Mouse (Mus musculus) adrenal gland, adult (tissue): ENCODE measurements at regions not wholly inside any gene's neighbourhood (a gene's known extent, or its start where the extent isn't known, plus 50 kb on each side); places are given as distances from the start of the nearest gene placed in this dataset.

Source experiments
- DNase-seq, 2 experiments: peaks; one replicate each; pipeline ENCODE4 v3.0.0; 2022 to 2023; ENCODE audit warnings: low spot score in 1 of 2; ENCODE audit not compliant: inconsistent age in 2 of 2

DNA sequence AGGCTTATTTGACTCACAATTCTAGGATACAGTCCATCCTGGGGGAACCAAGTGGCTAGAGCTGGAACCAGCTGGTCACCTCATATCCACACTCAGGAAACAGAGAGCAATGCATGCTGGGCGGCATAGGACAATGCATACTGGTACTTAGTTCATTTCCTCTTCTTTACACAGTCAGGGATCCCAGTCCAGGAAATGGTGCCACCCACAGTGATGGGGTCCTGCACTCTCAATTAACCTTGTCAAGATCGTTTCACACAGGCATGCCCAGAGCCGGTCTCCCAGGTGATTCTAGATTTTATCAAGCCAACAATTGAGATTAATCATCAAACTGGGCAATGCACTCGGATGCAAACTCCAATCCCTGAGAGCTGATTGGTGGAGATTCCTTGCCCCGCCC is 145.7 kb upstream of the Prox1 start:
- DNase-seq = no peak

GRCm38 (mm10) chr1:190309831-190310230 is 139.3 kb upstream of the Prox1 start:
- DNase-seq = peak; percentile 55 to 77

GRCm38 (mm10) chr1:190307751-190308150 is 137.2 kb upstream of the Prox1 start:
- DNase-seq = no peak

DNA sequence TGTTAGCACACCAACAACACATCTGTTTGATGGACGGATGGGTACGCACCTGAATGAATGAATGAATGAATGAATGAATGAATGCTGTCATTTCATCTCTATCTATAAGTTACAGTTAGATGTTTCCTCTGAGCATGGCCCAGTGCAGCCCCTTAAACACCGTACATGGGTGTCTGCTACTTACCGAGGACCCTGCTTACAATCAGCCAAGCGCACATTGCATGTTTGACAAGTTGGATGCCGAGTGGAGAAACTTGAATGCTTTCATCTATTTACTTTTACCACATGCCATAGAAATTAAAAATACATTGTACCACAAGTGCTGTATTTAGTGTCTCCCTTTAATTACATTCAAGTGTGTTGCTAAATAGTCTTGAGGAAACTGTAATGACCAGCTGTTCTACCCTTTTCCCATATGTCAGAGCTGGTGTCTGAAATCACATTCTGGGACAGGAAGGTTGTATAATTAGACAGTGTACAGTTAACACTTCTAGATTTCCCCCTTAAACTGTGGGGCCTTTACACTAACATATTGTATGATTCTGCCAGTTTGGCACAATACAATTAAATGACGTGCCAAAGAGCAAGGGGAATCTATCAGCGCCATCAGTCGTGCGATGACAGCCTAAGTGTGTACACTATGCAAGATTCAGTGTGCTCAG is 127.3 kb upstream of the Prox1 start:
- DNase-seq = no peak

DNA sequence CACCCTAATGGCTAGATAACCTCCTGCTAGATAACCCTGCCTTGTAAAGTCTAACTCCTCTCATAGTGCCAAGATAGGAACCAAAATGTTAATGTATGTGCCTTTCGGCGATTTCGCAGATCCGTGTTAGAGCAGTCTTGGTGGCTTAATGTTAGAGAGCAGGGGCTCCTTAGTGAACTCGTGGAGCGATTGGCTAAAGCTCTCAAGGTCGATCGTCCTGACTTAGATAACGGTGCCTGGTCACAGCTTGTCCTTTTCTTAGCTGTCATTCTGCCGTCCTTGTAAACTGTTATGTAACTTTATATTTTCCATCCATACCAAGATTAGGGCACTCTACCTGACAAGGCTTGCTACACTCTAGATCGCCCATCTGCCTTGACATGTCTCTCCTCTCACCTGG is 119.5 kb upstream of the Prox1 start:
- DNase-seq = peak; percentile 75 to 79

DNA sequence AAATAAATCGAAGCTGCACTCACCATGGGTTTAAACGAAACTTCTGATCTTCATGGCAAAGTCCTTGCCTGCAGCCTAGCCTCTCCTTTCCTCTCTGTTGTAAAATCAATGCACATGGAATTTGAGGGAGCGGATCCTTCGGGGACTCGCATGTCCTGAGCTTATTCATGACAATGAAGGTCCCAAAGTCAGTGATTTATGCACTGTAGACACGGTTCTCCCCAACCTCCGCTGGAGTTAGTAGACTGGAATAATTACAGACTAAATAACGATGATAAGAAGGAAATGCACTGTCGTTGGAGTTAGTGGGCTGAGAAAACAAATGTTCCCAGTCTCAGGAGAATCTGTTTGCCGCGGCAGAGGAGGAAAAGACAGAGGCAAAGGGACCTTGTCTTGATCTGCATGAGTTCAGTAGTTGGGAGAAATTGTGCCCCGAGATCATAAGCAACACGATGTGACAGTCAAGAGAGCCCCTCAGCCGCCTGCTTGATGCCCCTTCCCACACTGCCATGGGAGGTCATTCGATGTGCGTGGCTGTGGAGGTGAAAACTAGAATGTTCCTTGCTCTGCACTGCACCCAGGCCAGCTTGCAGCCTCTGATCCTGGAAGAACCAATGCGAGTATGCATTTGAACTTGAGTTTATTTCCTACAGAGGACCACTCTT is 116.1 kb upstream of the Prox1 start:
- no peak for DNase-seq

DNA sequence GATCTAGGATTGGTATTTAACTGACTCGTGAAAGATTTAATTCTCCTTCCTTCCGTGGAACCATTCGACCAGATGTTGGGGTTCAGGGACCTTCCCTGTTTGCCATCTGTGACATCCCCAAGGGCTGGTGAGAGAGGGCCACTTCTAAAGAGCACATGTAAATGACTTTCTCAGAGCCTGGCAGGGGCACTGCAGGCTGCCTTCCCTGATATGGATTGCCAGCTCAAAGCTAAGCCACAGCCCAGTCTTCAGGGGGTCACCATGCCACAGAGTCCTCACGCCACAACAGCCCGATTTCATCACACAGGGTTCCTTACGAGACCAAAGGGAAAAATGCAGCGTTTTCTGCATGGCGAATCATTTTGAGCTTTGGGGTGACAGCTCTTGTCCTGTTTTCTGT is 115.1 kb upstream of the Prox1 start:
- DNase-seq = no peak

GRCm38 (mm10) chr1:190285049-190285448 is 114.5 kb upstream of the Prox1 start:
- DNase-seq = no peak

DNA sequence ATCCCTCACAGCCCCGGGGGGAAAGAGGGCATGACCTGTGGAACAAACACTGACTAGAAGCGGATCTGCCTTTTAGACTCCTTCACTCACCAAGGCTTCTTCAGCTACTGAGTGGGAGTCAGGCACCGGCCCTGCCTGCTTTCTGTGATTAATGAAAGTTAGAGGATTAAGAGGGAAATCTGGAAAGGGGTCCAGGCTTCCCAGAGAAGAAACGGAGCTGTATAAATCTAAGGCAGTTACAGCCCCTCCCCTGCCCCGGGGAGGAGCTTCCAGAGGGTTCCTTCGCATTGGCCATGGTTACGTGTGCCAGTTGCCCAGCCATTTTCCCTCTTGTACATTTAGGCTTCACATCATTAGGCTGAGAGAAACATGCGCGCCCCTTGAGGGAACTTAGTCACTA is 113.6 kb upstream of the Prox1 start:
- no peak for DNase-seq

DNA sequence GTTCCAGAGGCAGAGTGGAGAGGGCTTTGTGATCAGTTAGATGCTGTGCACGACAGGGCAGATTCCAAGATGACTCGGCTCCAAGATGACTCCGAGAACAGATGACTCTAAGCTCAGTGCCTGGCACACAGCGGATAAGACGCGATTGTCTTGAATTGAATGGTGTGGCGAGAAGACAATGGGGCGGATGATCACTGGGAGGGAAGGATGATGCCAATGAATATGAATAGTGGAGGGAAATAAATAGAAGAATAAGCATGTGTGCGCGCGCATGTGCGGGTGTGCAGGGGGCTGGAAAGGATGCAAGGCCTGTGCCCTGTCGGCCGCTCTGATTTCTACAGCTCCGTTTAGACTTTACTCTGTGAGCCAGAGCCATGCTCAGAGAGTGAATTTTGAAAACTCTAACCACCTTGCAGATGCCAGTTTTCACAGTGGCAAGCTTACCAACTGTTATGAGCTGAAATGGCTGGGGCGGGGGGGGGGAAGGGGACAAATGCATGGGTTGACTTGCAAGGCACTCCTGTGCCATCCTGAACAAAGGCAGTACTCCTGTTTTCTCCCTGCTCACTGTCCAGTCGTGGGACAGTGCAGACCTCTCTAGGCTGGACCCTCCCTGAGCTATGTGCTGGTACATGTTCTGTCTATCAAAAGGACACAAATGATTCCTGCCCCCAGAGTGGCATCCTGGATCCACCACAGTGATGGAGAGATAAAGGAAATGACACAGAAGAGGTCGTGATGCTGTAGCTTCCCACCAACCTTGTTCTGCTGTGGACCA is 109.8 kb upstream of the Prox1 start:
- no peak for DNase-seq

- no peak for DNase-seq
Observed at GRCm38 (mm10) chr1:190274911-190275310, 104.4 kb upstream of the Prox1 start.

DNA sequence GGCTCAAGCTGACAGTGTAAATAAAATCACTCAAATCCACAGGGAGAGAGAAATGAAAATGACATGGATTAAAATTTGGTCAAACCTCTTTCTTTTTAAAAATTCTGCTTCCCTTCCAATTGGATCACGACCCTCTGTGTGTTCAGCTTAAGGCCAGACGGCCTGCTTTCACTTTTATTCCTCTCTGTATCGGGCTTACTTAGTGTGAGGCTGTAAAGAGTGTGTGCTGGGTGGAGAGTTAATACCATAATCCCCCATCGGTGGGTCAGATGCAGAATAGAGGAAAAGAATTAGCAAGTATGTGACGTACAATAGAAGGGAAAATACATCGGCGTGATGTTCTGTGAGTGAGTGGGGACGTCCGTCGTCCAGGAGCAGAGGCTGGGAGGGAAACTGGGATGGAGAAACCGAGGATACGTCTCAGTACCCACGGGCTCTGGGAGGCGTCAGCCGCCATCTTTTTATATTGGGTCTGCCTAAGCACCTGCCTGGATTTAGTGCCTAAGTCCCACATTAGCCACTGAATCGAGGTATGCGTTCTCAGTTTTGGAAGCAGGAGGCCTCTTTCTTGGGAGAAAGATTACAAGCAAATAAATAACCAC is 100.4 kb upstream of the Prox1 start:
- DNase-seq = no peak

DNA sequence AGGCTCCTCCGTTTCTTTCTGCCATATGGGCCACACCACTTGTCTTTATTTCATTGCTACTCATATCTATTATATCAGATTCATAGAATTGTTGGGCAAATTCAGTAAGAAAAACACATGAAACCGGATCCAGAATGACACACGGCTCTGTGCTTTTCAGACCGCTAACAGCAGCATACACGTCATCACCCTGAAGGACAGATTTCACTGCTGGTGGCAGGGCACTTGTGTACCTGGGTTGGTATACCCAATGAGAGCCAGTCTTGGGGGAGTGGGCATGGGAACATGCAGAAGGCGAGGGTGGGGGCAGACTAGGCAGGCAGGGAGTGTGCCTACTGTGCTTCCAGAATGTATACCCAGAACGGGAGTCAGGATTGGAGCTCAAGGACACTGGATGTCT is 98.7 kb upstream of the Prox1 start:
- peak; percentile 37 to 75 for DNase-seq

- DNase-seq = peak; percentile 55 to 87
Observed at GRCm38 (mm10) chr1:190265085-190265780, 94.7 kb upstream of the Prox1 start.

DNA sequence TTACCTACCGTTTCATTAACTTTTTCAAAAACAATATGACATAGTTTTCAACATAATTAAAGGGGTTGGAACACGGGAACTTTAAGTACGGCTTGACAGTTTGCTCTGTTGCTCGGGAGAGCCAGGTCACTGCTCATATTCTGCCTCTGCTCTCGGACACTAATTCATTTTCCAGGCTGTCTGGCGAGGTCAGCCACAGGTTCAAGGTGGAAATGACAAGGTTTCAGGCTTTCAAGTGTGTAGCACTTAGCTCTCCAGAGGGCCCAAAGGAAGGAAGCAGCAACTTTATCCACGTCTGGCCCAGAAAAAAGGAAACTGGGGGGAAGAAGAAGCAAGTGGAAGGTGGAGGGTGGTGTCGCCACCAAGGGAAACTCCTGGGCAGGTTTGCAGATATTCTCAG is 94.0 kb upstream of the Prox1 start:
- peak; percentile 25 to 81 for DNase-seq

- no peak for DNase-seq
Observed at GRCm38 (mm10) chr1:190263620-190264019, 93.1 kb upstream of the Prox1 start.

DNA sequence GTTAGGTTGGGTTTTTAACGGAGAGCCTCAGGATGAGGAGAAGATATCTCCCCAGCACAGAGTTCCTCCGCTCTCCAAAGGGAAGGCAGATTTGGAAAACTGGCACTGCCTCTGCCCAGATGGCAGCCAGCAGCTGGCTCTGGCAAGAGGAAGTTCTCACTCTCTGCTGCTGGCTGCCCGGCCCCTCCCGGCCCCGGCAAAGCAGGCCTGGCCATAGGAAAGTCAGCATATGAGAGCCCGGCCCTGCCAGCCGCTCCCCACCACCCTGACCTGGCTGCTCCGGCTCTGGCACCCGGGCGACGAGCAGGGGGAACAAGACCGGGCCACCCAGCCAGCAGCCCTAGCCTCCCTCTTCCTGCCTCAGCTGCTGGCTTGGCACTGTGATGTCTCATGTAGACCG is 89.1 kb upstream of the Prox1 start:
- no peak for DNase-seq

- no peak for DNase-seq
Observed at GRCm38 (mm10) chr1:190250574-190251246, 80.2 kb upstream of the Prox1 start.

DNA sequence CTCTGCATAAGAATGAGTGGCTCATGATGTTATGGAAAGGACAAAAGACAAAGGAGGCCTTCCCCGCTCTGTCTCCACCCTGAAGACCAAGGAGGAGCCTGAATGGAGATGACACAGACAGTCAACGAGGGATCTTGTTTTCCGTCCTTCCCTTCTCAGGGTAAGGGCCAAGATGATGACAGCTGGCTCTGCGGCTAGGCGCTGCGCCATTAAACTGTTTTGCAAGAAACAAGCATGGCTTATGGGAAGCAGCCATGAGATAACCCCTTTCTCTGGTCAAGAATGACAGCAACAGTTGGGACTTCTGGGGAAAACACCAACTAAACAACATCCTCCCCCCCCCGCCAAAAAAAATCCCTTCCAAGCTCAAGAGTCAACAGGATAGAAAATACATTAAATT is 72.0 kb upstream of the Prox1 start:
- no peak for DNase-seq

GRCm38 (mm10) chr1:190239796-190240195 is 69.3 kb upstream of the Prox1 start:
- no peak for DNase-seq

DNA sequence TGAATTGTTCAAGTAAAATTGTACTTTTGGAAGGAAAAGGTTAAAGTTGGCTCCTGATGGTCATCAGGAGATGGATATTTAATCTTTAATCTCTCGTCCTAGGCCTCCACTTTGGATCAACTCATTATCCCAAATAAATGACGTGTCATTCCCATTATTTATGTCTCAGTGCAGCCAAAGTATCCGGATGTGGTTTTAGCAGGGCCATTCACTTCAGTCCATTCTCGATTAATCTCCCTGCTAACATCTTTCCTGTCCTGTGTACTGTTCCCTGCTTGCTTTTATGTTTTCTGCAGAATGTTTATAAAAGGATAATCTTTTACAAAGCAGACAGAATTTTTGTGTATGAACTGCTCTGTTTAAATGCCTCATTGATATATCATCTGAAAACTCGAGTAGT is 60.4 kb upstream of the Prox1 start:
- DNase-seq = no peak
